Mouse (Mus musculus) liver, postnatal 0 days (tissue): ENCODE results near the gene Mr1.

Source experiments
- CTCF ChIP-seq: sonication (generic); IDR thresholded peaks from 2 replicates; pipeline ENCODE4 v1.5.1; 2016; ENCODE audit warnings: antibody characterized with exemption, low read depth
- EP300 ChIP-seq: IDR thresholded peaks from 2 replicates; pipeline ENCODE4 v1.6.1; 2016; ENCODE audit warnings: antibody characterized with exemption, low read depth, mild to moderate bottlenecking

GRCm38 (mm10) chr1:155106310-155106709 lies 40.3 kb downstream of the Mr1 start:
- TF ChIP-seq CTCF (no peak), EP300 (no peak)
